Mouse (Mus musculus): ENCODE measurements around the gene Pp2d1.

DNA sequence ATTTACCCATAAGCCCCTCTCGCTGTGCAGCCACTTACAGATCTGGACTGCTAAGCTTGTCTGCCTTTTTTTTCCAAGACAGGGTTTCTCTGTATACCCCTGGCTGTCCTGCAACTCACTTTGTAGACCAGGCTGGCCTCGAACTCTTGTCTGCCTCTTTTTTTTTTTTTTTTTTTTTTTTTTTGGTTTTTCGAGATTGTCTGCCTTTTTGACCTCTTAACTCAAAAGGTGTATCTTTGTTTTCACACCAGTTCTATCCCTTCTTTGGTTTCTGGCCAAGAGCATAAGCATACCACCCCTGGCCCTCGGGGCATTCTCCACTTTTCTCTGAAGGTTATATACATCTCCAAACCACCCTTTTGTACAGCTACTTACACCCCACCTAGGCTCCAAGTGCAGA, 25.6 kb upstream of the Pp2d1 start:
- TF ChIP-seq TAL1 (IDR thresholded peaks at IDR 0.05; ENCODE audit: low read length) (no peak), GATA1 (IDR thresholded peaks at IDR 0.05; ENCODE audit: low read length) (no peak)
